27 mouse cellular contexts compared by ENCODE assay signal in the genomic region with DNA sequence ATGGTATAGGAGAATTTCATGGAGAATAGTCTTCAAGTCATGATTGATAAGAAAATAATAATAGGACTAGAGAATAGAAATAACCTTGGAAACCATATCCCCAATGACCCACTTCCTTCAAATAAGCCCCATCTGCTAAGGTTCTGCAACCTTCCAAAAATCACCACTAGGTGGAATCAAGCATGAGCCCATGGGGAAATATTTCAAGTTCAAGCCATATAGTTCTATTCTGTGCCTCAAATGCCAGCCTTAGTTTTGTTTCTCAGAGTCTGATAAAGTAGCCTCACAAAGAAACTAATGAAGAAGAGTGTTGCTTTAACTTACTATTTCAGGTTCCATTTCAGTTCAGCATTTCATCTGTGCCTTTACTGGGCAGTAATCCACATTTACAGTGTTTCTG.
DNase-seq lines count a peak whose midpoint lies in the region; ATAC-seq and TF ChIP-seq lines count a peak whose summit lies in the region.
"Had no signal": no experiment of that assay in that cellular context is flagged by ENCODE, and none has a peak within 500 bp of the region (broad histone marks: within the 10 kb centered on the region; RNA-seq: fewer than 3 reads in every experiment).

No protein-coding gene starts in this region.

- H3K4me3 ChIP-seq in forebrain, postnatal 0 days (ENCODE audit: low read depth, low read length) = no peak overlapping the region
- no peak overlapping the region for H3K4me3 ChIP-seq in forebrain, embryonic 15.5 days
- no peak overlapping the region for H3K4me3 ChIP-seq in layer of hippocampus, adult 2 months
- H3K4me3 ChIP-seq: embryonic facial prominence, embryonic 13.5 days; forebrain, embryonic 10.5 days; hindbrain, embryonic 13.5 days; midbrain, embryonic 10.5 days; neural tube, embryonic 13.5 days had no signal

- no peaks in the 10 kb centered on the region for H3K36me3 ChIP-seq in forebrain, postnatal 0 days (ENCODE audit: insufficient read depth)
- H3K36me3 ChIP-seq in forebrain, embryonic 15.5 days = no peaks in the 10 kb centered on the region
- H3K36me3 ChIP-seq: embryonic facial prominence, embryonic 13.5 days; forebrain, embryonic 10.5 days; hindbrain, embryonic 13.5 days; midbrain, embryonic 10.5 days; neural tube, embryonic 13.5 days had no signal

- H3K27me3 ChIP-seq in forebrain, postnatal 0 days (ENCODE audit: insufficient read depth, low read length) = no peaks in the 10 kb centered on the region
- no peaks in the 10 kb centered on the region for H3K27me3 ChIP-seq in forebrain, embryonic 15.5 days
- H3K27me3 ChIP-seq: embryonic facial prominence, embryonic 13.5 days; hindbrain, embryonic 13.5 days; neural tube, embryonic 13.5 days had no signal

- H3K27ac ChIP-seq in forebrain, postnatal 0 days (ENCODE audit: low read depth, low read length) = no peak overlapping the region
- H3K27ac ChIP-seq in forebrain, embryonic 15.5 days (replicated peaks) = no peak overlapping the region
- no peak overlapping the region for H3K27ac ChIP-seq in layer of hippocampus, adult 2 months
- H3K27ac ChIP-seq: embryonic facial prominence, embryonic 13.5 days; forebrain, embryonic 10.5 days; hindbrain, embryonic 13.5 days; liver, embryonic 14.5 days; midbrain, embryonic 10.5 days; neural tube, embryonic 13.5 days had no signal

- H3K9me3 ChIP-seq in forebrain, postnatal 0 days (ENCODE audit: low read length) = no peaks in the 10 kb centered on the region
- no peaks in the 10 kb centered on the region for H3K9me3 ChIP-seq in forebrain, embryonic 15.5 days
- H3K9me3 ChIP-seq: embryonic facial prominence, embryonic 13.5 days; forebrain, embryonic 10.5 days; hindbrain, embryonic 13.5 days; midbrain, embryonic 10.5 days; neural tube, embryonic 13.5 days had no signal

- 0 out of 2 replicates have a peak, but pooled peaks have one; percentile 5 for TF ChIP-seq CTCF in forebrain, postnatal 0 days (IDR thresholded peaks at IDR 0.05; ENCODE audit: low read depth)
- TF ChIP-seq CTCF in layer of hippocampus, adult 2 months (conservative IDR thresholded peaks at IDR 0.05) = peak; percentile 39

- H3K4me2 ChIP-seq in forebrain, postnatal 0 days (ENCODE audit: low read depth) = no peak overlapping the region
- H3K4me2 ChIP-seq in forebrain, embryonic 15.5 days (replicated peaks) = no peak overlapping the region
- H3K4me2 ChIP-seq: embryonic facial prominence, embryonic 13.5 days; heart, embryonic 11.5 days; hindbrain, embryonic 13.5 days; neural tube, embryonic 13.5 days had no signal

- no peak for ATAC-seq in forebrain, postnatal 0 days
- ATAC-seq in forebrain, embryonic 15.5 days (replicated peaks) = no peak
- ATAC-seq: forebrain, embryonic 16.5 days had no signal

- no peak for DNase-seq in forebrain, postnatal 0 days
- no peak for DNase-seq in layer of hippocampus, adult 2 months (ENCODE audit: low spot score in 2 of 2)
- no peak for DNase-seq in layer of hippocampus, adult 9-11 months
- peak; percentile 4 for DNase-seq in R1 (ENCODE audit: low read depth, low spot score)
- DNase-seq in lung, postnatal 25 days (ENCODE audit: low spot score) = no peak
- DNase-seq in spleen, postnatal 4 days (ENCODE audit: low spot score in 2 of 2) = no peak
- DNase-seq in right cerebral cortex, postnatal 25 days = no peak
- DNase-seq: adrenal gland, postnatal 14 days; cerebellum, adult 11 months; cerebellum, adult 9-10 months; gastrocnemius, postnatal 14 days; heart, postnatal 36 days; kidney, adult 11 months; liver; lung, adult 2 months; lung, postnatal 10 days; thymus, adult 18-20 months; thymus, postnatal 25 days had no signal

- H3K9ac ChIP-seq in forebrain, postnatal 0 days = no peak overlapping the region
- no peak overlapping the region for H3K9ac ChIP-seq in forebrain, embryonic 15.5 days (replicated peaks)
- H3K9ac ChIP-seq: embryonic facial prominence, embryonic 13.5 days; hindbrain, embryonic 13.5 days; liver, embryonic 14.5 days; neural tube, embryonic 13.5 days had no signal

- H3K4me1 ChIP-seq in forebrain, postnatal 0 days (ENCODE audit: insufficient read depth) = no peaks in the 10 kb centered on the region
- H3K4me1 ChIP-seq in forebrain, embryonic 15.5 days = no peaks in the 10 kb centered on the region
- H3K4me1 ChIP-seq: embryonic facial prominence, embryonic 13.5 days; forebrain, embryonic 10.5 days; hindbrain, embryonic 13.5 days; midbrain, embryonic 10.5 days; neural tube, embryonic 13.5 days had no signal
